Mouse (Mus musculus) CH12.LX (cell line): ENCODE results near the gene Itsn1. TPM values are rescaled to one million over a fixed set of nuclear protein-coding genes. Genes with fewer than 3 reads are reported as not detected.

ENCODE experiments used
- DNase-seq: peaks from one replicate; pipeline ENCODE4 v3.0.0-alpha.2; 2013; ENCODE audit errors: extremely low read depth
- H3K27ac ChIP-seq: 2 replicates; pipeline ENCODE4 v1.5.1; 2012; ENCODE audit warnings: low read depth, mild to moderate bottlenecking, control low read depth, moderate library complexity; ENCODE audit not compliant: insufficient read depth
- H3K27me3 ChIP-seq: replicated peaks from 2 replicates; pipeline ENCODE3; 2012; ENCODE audit warnings: inconsistent platforms
- H3K36me3 ChIP-seq, 2 experiments: replicated peaks in 1 of 2; 2 replicates each; pipeline versions ENCODE3 to v1.6.1; 2012; ENCODE audit warnings: inconsistent platforms in 1 of 2, low read length in 1 of 2, mild to moderate bottlenecking in 1 of 2, mixed read lengths in 1 of 2, moderate library complexity in 1 of 2; ENCODE audit not compliant: control insufficient read depth in 1 of 2, insufficient read depth in 1 of 2
- H3K4me1 ChIP-seq, 2 experiments: 2 replicates each; pipeline ENCODE4 v1.6.1; 2012; ENCODE audit warnings: inconsistent platforms in 1 of 2, moderate library complexity in 1 of 2; ENCODE audit not compliant: insufficient read depth in 2 of 2, control insufficient read depth in 1 of 2
- H3K4me2 ChIP-seq: 2 replicates; pipeline ENCODE4 v1.6.1; 2012; ENCODE audit warnings: low read depth, mild to moderate bottlenecking, control low read depth; ENCODE audit not compliant: poor library complexity, insufficient read depth, severe bottlenecking
- H3K4me3 ChIP-seq, 3 experiments: fragments of 150-350 bp in 1 of 3; sonication (generic) in 1 of 3; replicated peaks in 1 of 3; 2 replicates each; pipeline versions ENCODE3 to v1.5.1; 2011 to 2012; ENCODE audit warnings: low read depth in 2 of 3, low read length in 2 of 3, mild to moderate bottlenecking in 2 of 3, moderate library complexity in 2 of 3, control low read depth in 1 of 3, improper control_type of control experiment in 1 of 3, inconsistent platforms in 1 of 3, mixed read lengths in 1 of 3; ENCODE audit not compliant: poor library complexity in 1 of 3
- H3K79me2 ChIP-seq: replicated peaks from 2 replicates; pipeline ENCODE4 v1.6.1; 2012; ENCODE audit warnings: mild to moderate bottlenecking, moderate library complexity; ENCODE audit not compliant: control insufficient read depth, poor library complexity, insufficient read depth, severe bottlenecking; ENCODE audit errors: extremely low read depth
- H3K9ac ChIP-seq: 2 replicates; pipeline ENCODE4 v1.6.1; 2012; ENCODE audit warnings: low read depth, mild to moderate bottlenecking, control low read depth, moderate library complexity; ENCODE audit not compliant: insufficient read depth
- H3K9me3 ChIP-seq: replicated peaks from 2 replicates; pipeline ENCODE3; 2012; ENCODE audit warnings: low read length, inconsistent platforms, mixed read lengths
- BHLHE40 ChIP-seq: IDR thresholded peaks from 2 replicates; pipeline ENCODE4 v1.6.1; 2011; ENCODE audit warnings: mild to moderate bottlenecking, low read depth, low read length, improper control_type of control experiment
- CHD1 ChIP-seq: IDR thresholded peaks from 2 replicates; pipeline ENCODE4 v1.6.1; 2012; ENCODE audit warnings: low read depth, low read length, improper control_type of control experiment, inconsistent platforms
- CHD2 ChIP-seq: IDR thresholded peaks from 2 replicates; pipeline ENCODE4 v1.6.1; 2011; ENCODE audit warnings: low read length, improper control_type of control experiment
- CTCF ChIP-seq, 2 experiments: IDR thresholded peaks in 1 of 2; conservative IDR thresholded peaks in 1 of 2; 2 replicates each; pipeline ENCODE4 v1.5.1; 2011 to 2012; ENCODE audit warnings: low read depth in 2 of 2, low read length in 2 of 2, improper control_type of control experiment in 1 of 2, inconsistent platforms in 1 of 2, mild to moderate bottlenecking in 1 of 2, moderate library complexity in 1 of 2
- E2F4 ChIP-seq: IDR thresholded peaks from 2 replicates; pipeline ENCODE4 v1.6.1; 2011; ENCODE audit warnings: low read depth, low read length, improper control_type of control experiment; ENCODE audit not compliant: insufficient replicate concordance
- ETS1 ChIP-seq: conservative IDR thresholded peaks from 2 replicates; pipeline ENCODE4 v1.6.1; 2012; ENCODE audit warnings: low read depth, mild to moderate bottlenecking, inconsistent platforms, low read length, improper control_type of control experiment, moderate library complexity
- GABPA ChIP-seq: IDR thresholded peaks from 2 replicates; pipeline ENCODE4 v1.6.1; 2012; ENCODE audit warnings: low read depth, low read length, improper control_type of control experiment, inconsistent platforms; ENCODE audit not compliant: insufficient replicate concordance
- HCFC1 ChIP-seq: IDR thresholded peaks from 2 replicates; pipeline ENCODE4 v1.6.1; 2012; ENCODE audit warnings: low read depth, mild to moderate bottlenecking, inconsistent platforms, low read length, improper control_type of control experiment
- IRF4 ChIP-seq: IDR thresholded peaks from 2 replicates; pipeline ENCODE4 v1.6.1; 2014; ENCODE audit warnings: low read depth, mild to moderate bottlenecking, inconsistent platforms, low read length, improper control_type of control experiment
- KAT2A ChIP-seq: IDR thresholded peaks from 2 replicates; pipeline ENCODE4 v1.6.1; 2012; ENCODE audit warnings: low read length, improper control_type of control experiment, inconsistent platforms; ENCODE audit not compliant: insufficient replicate concordance
- MAX ChIP-seq: IDR thresholded peaks from 2 replicates; pipeline ENCODE4 v1.6.1; 2011; ENCODE audit warnings: low read length, improper control_type of control experiment
- MXI1 ChIP-seq: IDR thresholded peaks from 2 replicates; pipeline ENCODE4 v1.6.1; 2011; ENCODE audit warnings: mild to moderate bottlenecking, low read depth, low read length, improper control_type of control experiment
- MYC ChIP-seq: IDR thresholded peaks from 2 replicates; pipeline ENCODE4 v1.6.1; 2011; ENCODE audit warnings: low read depth, mild to moderate bottlenecking, improper control_type of control experiment, low read length
- NELFE ChIP-seq: IDR thresholded peaks from 2 replicates; pipeline ENCODE4 v1.6.1; 2011; ENCODE audit warnings: low read depth, low read length, improper control_type of control experiment
- POLR2A ChIP-seq: IDR thresholded peaks from 2 replicates; pipeline ENCODE4 v1.6.1; 2011; ENCODE audit warnings: low read depth, mild to moderate bottlenecking, improper control_type of control experiment, low read length
- RAD21 ChIP-seq: IDR thresholded peaks from 2 replicates; pipeline ENCODE4 v1.6.1; 2011; ENCODE audit warnings: low read depth, mild to moderate bottlenecking, low read length, improper control_type of control experiment, moderate library complexity
- RCOR1 ChIP-seq: conservative IDR thresholded peaks from 2 replicates; pipeline ENCODE4 v1.6.1; 2012; ENCODE audit warnings: low read depth, mild to moderate bottlenecking, inconsistent platforms, low read length, improper control_type of control experiment
- SIN3A ChIP-seq: IDR thresholded peaks from 2 replicates; pipeline ENCODE4 v1.6.1; 2012; ENCODE audit warnings: low read length, improper control_type of control experiment, inconsistent platforms
- SMC3 ChIP-seq: IDR thresholded peaks from 2 replicates; pipeline ENCODE4 v1.6.1; 2011; ENCODE audit warnings: low read depth, low read length, improper control_type of control experiment
- USF1 ChIP-seq: IDR thresholded peaks from 2 replicates; pipeline ENCODE4 v1.6.1; 2014; ENCODE audit warnings: low read depth, mild to moderate bottlenecking, inconsistent platforms, low read length, improper control_type of control experiment
- ZC3H11A ChIP-seq: IDR thresholded peaks from 2 replicates; pipeline ENCODE4 v1.6.1; 2012; ENCODE audit warnings: low read depth, mild to moderate bottlenecking, inconsistent platforms, low read length, improper control_type of control experiment
- ZNF384 ChIP-seq: IDR thresholded peaks from 2 replicates; pipeline ENCODE4 v1.6.1; 2012; ENCODE audit warnings: low read depth, low read length, improper control_type of control experiment, inconsistent platforms
- dilution Hi-C: fragments of 300-500 bp; cut with MboI; formaldehyde crosslinking; loops from 2 replicates; pipeline ENCODE4 v1.14.3; 2020; ENCODE audit warnings: low sequenced_read_pairs; ENCODE audit not compliant: extremely low pct_unique_long_range_greater_than_20kb, extremely low pct_ligation_motif_present
- in situ Hi-C: fragments of 300-500 bp; cut with MboI; formaldehyde crosslinking; loops from 3 replicates; pipeline ENCODE4 v1.14.3; 2019; ENCODE audit warnings: low sequenced_read_pairs, low pct_ligation_motif_present, low pct_unique_long_range_greater_than_20kb, mixed read lengths
- polyA plus RNA-seq: library from polyadenylated mRNA; unstranded; fragments of >175 nt; gene quantifications from 2 replicates; pipeline ENCODE4 v1.2.1, GENCODE M21; 2012; ENCODE audit warnings: low read depth; ENCODE audit not compliant: insufficient read length
- total RNA-seq, 2 experiments: library from RNA; depleted of rRNA; stranded (reverse); fragments of 300-350 nt in 1 of 2; fragments of >200 nt in 1 of 2; gene quantifications; 2 replicates each; pipeline ENCODE4 v1.2.3; 2012 to 2014

Gene Itsn1
- total and polyA plus RNA-seq, 3 experiments = 32.5 to 54.5 (median 46.3) TPM

GRCm38 (mm10) chr16:91847525-91848225 is 118.6 kb downstream of the Itsn1 start:
- no peak overlapping the region for H3K4me3 ChIP-seq
- H3K36me3 ChIP-seq = peaks cover 48 to 74% of the 10 kb centered on the region in 2 experiments
- no peaks in the 10 kb centered on the region for H3K79me2 ChIP-seq
- dilution Hi-C loops (no loop called here), in situ Hi-C loops (no loop called here)
- TF ChIP-seq CHD2 (no peak), SIN3A (no peak), USF1 (no peak), POLR2A (no peak), KAT2A (no peak), CTCF (conservative IDR thresholded peaks at IDR 0.05 in 1 of 2, IDR thresholded peaks at IDR 0.05 in 1 of 2; ENCODE audit: low read depth in 2 of 2, low read length in 2 of 2) (no peak), SMC3 (no peak), CHD1 (no peak)
- no peak overlapping the region for H3K27ac ChIP-seq
- H3K4me1 ChIP-seq = peaks cover 0 to 34% of the 10 kb centered on the region in 2 experiments; a peak in 2 of 4 replicates
- no peak overlapping the region for H3K4me2 ChIP-seq
- no peak for DNase-seq
- no peaks in the 10 kb centered on the region for H3K9me3 ChIP-seq
- no peaks in the 10 kb centered on the region for H3K27me3 ChIP-seq
- H3K9ac ChIP-seq = no peak overlapping the region

DNA sequence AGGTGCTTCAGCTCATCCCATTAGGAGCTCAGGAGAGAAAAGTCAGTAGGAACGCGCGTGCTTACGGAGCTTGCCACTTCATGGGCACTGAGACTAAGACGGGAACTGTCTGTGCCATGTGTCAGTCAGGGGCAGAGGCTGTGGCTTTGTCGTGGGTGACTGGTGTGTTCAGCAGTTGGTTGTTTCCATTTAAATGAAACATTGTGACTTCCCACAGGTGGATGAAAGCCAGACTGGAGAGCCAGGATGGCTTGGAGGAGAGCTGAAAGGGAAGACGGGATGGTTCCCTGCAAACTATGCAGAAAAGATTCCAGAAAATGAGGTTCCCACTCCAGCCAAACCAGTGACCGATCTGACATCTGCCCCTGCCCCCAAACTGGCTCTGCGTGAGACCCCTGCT is 119.4 kb downstream of the Itsn1 start:
- peaks cover 0 to 42% of the 10 kb centered on the region in 2 experiments; a peak in 2 of 4 replicates for H3K4me1 ChIP-seq

More for the DNA sequence above, 119.4 kb downstream of the Itsn1 start:
- DNase-seq = no peak
- H3K4me2 ChIP-seq = no peak overlapping the region
- dilution Hi-C loops (no loop called here), in situ Hi-C loops (no loop called here)
- no peak overlapping the region for H3K9ac ChIP-seq
- H3K79me2 ChIP-seq = no peaks in the 10 kb centered on the region
- peaks cover 45 to 74% of the 10 kb centered on the region in 2 experiments for H3K36me3 ChIP-seq
- H3K9me3 ChIP-seq = no peaks in the 10 kb centered on the region
- H3K4me3 ChIP-seq = no peak overlapping the region
- no peak overlapping the region for H3K27ac ChIP-seq
- TF ChIP-seq GABPA (no peak), ZNF384 (no peak), USF1 (no peak), POLR2A (no peak), ZC3H11A (no peak), HCFC1 (no peak), BHLHE40 (no peak), MYC (no peak), RAD21 (no peak), NELFE (no peak), IRF4 (no peak), SMC3 (no peak), MXI1 (no peak), RCOR1 (no peak), MAX (no peak), ETS1 (no peak), E2F4 (no peak)
- TF ChIP-seq, all 38 proteins: peak for 0
- no peaks in the 10 kb centered on the region for H3K27me3 ChIP-seq
